Mouse (Mus musculus) mouse embryonic stem cell (cell line): Measurements from ENCODE around the gene Mthfs.
"Not testable (repeated sequence)": the region's sequence is repeated elsewhere in the genome, so short reads cannot be mapped to it uniquely, and the experiment has no call there.

Source experiments
- in situ Hi-C, 2 experiments: fragments of 300-500 bp; cut with MboI; formaldehyde crosslinking; loops; 1 replicate in 1 of 2; 3 replicates in 1 of 2; pipeline ENCODE4 v1.14.3; 2019 to 2020; ENCODE audit warnings: low sequenced_read_pairs in 2 of 2, low pct_unique_long_range_greater_than_20kb in 1 of 2, mixed read lengths in 1 of 2; ENCODE audit not compliant: unreplicated experiment in 1 of 2

Mthfs gene

GRCm38 (mm10) chr9:89230897-89231497, 20.5 kb downstream of the Mthfs start:
- in situ Hi-C loops, result not testable (repeated sequence)

- in situ Hi-C loops, result not testable (repeated sequence)
Measured at GRCm38 (mm10) chr9:89237131-89237530, 26.7 kb downstream of the Mthfs start.

- in situ Hi-C loops, result not testable (repeated sequence)
Measured at GRCm38 (mm10) chr9:89238976-89239505, 28.6 kb downstream of the Mthfs start.

- in situ Hi-C loops, result not testable (repeated sequence)
Measured at GRCm38 (mm10) chr9:89240516-89241019, 30.1 kb downstream of the Mthfs start.

- in situ Hi-C loops, result no loop called here
Measured at GRCm38 (mm10) chr9:89253400-89253799, 42.9 kb downstream of the Mthfs start.

- in situ Hi-C loops, result no loop called here
Measured at GRCm38 (mm10) chr9:89256556-89257335, 46.3 kb downstream of the Mthfs start.

- in situ Hi-C loops, result no loop called here
Measured at GRCm38 (mm10) chr9:89263968-89264367, 53.5 kb downstream of the Mthfs start.

- in situ Hi-C loops, result no loop called here
Measured at GRCm38 (mm10) chr9:89264571-89264970, 54.1 kb downstream of the Mthfs start.

- in situ Hi-C loops, result no loop called here
Measured at GRCm38 (mm10) chr9:89267093-89267492, 56.6 kb downstream of the Mthfs start.

- in situ Hi-C loops, result no loop called here
Measured at GRCm38 (mm10) chr9:89267572-89267971, 57.1 kb downstream of the Mthfs start.

GRCm38 (mm10) chr9:89270376-89270775, 59.9 kb downstream of the Mthfs start:
- in situ Hi-C loops, result no loop called here

GRCm38 (mm10) chr9:89273766-89274165, 63.3 kb downstream of the Mthfs start:
- in situ Hi-C loops, result no loop called here

- in situ Hi-C loops, result no loop called here
Measured at GRCm38 (mm10) chr9:89278207-89278606, 67.7 kb downstream of the Mthfs start.

- in situ Hi-C loops, result no loop called here
Measured at GRCm38 (mm10) chr9:89282374-89283068, 72.0 kb downstream of the Mthfs start.

GRCm38 (mm10) chr9:89288037-89288436, 77.6 kb downstream of the Mthfs start:
- in situ Hi-C loops, result no loop called here

GRCm38 (mm10) chr9:89293364-89293763, 82.9 kb downstream of the Mthfs start:
- in situ Hi-C loops, result no loop called here

- in situ Hi-C loops, result no loop called here
Measured at GRCm38 (mm10) chr9:89294121-89294520, 83.6 kb downstream of the Mthfs start.

GRCm38 (mm10) chr9:89305637-89306036, 95.2 kb downstream of the Mthfs start:
- in situ Hi-C loops, result no loop called here
